Mouse (Mus musculus) v-Abl transformed pro-B cells (cell line): ENCODE measurements around the gene 1700029P11Rik.

Experiments
- in situ Hi-C, 2 experiments: fragments of 400-800 bp; cut with MboI; formaldehyde crosslinking; loops; one replicate each; pipeline ENCODE4 v1.15.1; 2025; ENCODE audit not compliant: unreplicated experiment in 2 of 2

The 1700029P11Rik gene

GRCm38 (mm10) chr15:81980321-81980720, at the start of gene 1700029P11Rik:
Gene 1700029P11Rik (plus strand): TSS chr15:81980540.
- in situ Hi-C loops, result no loop called here

GRCm38 (mm10) chr15:81932951-81933470, 47.3 kb upstream of the 1700029P11Rik start:
- in situ Hi-C loops, result no loop called here

- in situ Hi-C loops, result no loop called here
These were observed 46.4 kb upstream of the 1700029P11Rik start for GRCm38 (mm10) chr15:81933986-81934385.

- in situ Hi-C loops, result no loop called here
These were observed 44.3 kb upstream of the 1700029P11Rik start for GRCm38 (mm10) chr15:81935869-81936637.

- in situ Hi-C loops, result no loop called here
These were observed 43.7 kb upstream of the 1700029P11Rik start, which contains the start of gene Csdc2 for GRCm38 (mm10) chr15:81936679-81937078. Gene Csdc2 (plus strand): TSS chr15:81936759.

- in situ Hi-C loops, result no loop called here
These were observed 43.0 kb upstream of the 1700029P11Rik start for GRCm38 (mm10) chr15:81937098-81937972.

GRCm38 (mm10) chr15:81938246-81938645, 42.1 kb upstream of the 1700029P11Rik start:
- in situ Hi-C loops, result no loop called here

GRCm38 (mm10) chr15:81939157-81939715, 41.1 kb upstream of the 1700029P11Rik start:
- in situ Hi-C loops, result no loop called here

GRCm38 (mm10) chr15:81939774-81940173, 40.6 kb upstream of the 1700029P11Rik start:
- in situ Hi-C loops, result no loop called here

GRCm38 (mm10) chr15:81940219-81940618, 40.1 kb upstream of the 1700029P11Rik start:
- in situ Hi-C loops, result no loop called here

- in situ Hi-C loops, result no loop called here
These were observed 39.3 kb upstream of the 1700029P11Rik start for GRCm38 (mm10) chr15:81941010-81941409.

GRCm38 (mm10) chr15:81943176-81943749, 37.1 kb upstream of the 1700029P11Rik start:
- in situ Hi-C loops, result no loop called here

GRCm38 (mm10) chr15:81949076-81949475, 31.3 kb upstream of the 1700029P11Rik start:
- in situ Hi-C loops, result no loop called here

GRCm38 (mm10) chr15:81949476-81950131, 30.7 kb upstream of the 1700029P11Rik start:
- in situ Hi-C loops, result loop anchor here (5.0 to 10.0 kb wide), 3 partner anchors 105 to 285 kb away; partner anchors contain the start of gene 4930407I10Rik (in 1 of the 2)

GRCm38 (mm10) chr15:81950716-81951115, 29.6 kb upstream of the 1700029P11Rik start:
- in situ Hi-C loops, result loop anchor here (5.0 to 10.0 kb wide), 3 partner anchors 104 to 284 kb away; partner anchors contain the start of gene 4930407I10Rik (in 1 of the 2)

- in situ Hi-C loops, result loop anchor here (5.0 to 10.0 kb wide), 3 partner anchors 104 to 284 kb away; partner anchors contain the start of gene 4930407I10Rik (in 1 of the 2)
These were observed 29.2 kb upstream of the 1700029P11Rik start for GRCm38 (mm10) chr15:81951159-81951558.

- in situ Hi-C loops, result loop anchor here (5.0 to 10.0 kb wide), 3 partner anchors 102 to 282 kb away; partner anchors contain the start of gene 4930407I10Rik (in 1 of the 2)
These were observed 28.0 kb upstream of the 1700029P11Rik start for GRCm38 (mm10) chr15:81952310-81952709.

- in situ Hi-C loops, result loop anchor here (5.0 to 10.0 kb wide), 3 partner anchors 101 to 281 kb away; partner anchors contain the start of gene 4930407I10Rik (in 1 of the 2)
These were observed 26.2 kb upstream of the 1700029P11Rik start for GRCm38 (mm10) chr15:81954151-81954583.

GRCm38 (mm10) chr15:81954716-81955115, 25.6 kb upstream of the 1700029P11Rik start:
- in situ Hi-C loops, result loop anchor here (5.0 to 10.0 kb wide), 5 partner anchors 93 to 280 kb away; partner anchors contain the start of genes 4930407I10Rik (in 1 of the 2) and Snu13 (in 1 of the 2)
